21 mouse cellular contexts compared by ENCODE assay signal in genomic region chr13:69853425-69854043, GRCm38 (mm10). TPM values are rescaled to one million over a fixed set of nuclear protein-coding genes. Genes with fewer than 3 reads are reported as not detected.
A peak's percentile ranks its signal among the peaks of the same experiment; 100 is the strongest.
DNase-seq lines count a peak whose midpoint lies in the region; ATAC-seq and TF ChIP-seq lines count a peak whose summit lies in the region.
"Had no signal": no experiment of that assay in that cellular context is flagged by ENCODE, and none has a peak within 500 bp of the region (broad histone marks: within the 10 kb centered on the region; RNA-seq: fewer than 3 reads in every experiment).

No protein-coding gene starts in this region.

- ATAC-seq in neural tube, embryonic 11.5 days (ENCODE audit: insufficient read depth, low FRiP score, low TSS enrichment) = no peak
- no peak for ATAC-seq in hindbrain, postnatal 0 days
- ATAC-seq in neural tube, embryonic 15.5 days (ENCODE audit: low FRiP score) = peak; percentile 55; the same call in 1 of the 2 replicates
- ATAC-seq: CD4-positive, CD25-positive, alpha-beta regulatory T cell, adult 4 months; forebrain, embryonic 16.5 days; intestine, embryonic 16.5 days had no signal

- H3K9ac ChIP-seq in neural tube, embryonic 11.5 days (ENCODE audit: low read length) = no peak overlapping the region
- no peak overlapping the region for H3K9ac ChIP-seq in hindbrain, postnatal 0 days (replicated peaks; ENCODE audit: low read length)
- no peak overlapping the region for H3K9ac ChIP-seq in neural tube, embryonic 15.5 days (replicated peaks)
- H3K9ac ChIP-seq: embryonic facial prominence, embryonic 12.5 days; forebrain, embryonic 12.5 days; heart, embryonic 13.5 days had no signal

- WGBS in neural tube, embryonic 11.5 days = 66% methylated on average over 5 of the region's 5 CpGs
- WGBS in hindbrain, postnatal 0 days = 23% methylated on average over 5 of the region's 5 CpGs
- whole genome bisulfite sequencing in neural tube, embryonic 15.5 days = 49% methylated on average over 5 of the region's 5 CpGs

- peak; percentile 2 for DNase-seq in embryo, embryonic 10.5 days (ENCODE audit: low spot score)
- DNase-seq in embryo, embryonic 11 days = no peak
- DNase-seq in neural tube, embryonic 11.5 days (ENCODE audit: low spot score) = peak; percentile 14
- no peak for DNase-seq in neural tube, embryonic 10.5 days (ENCODE audit: extremely low spot score, low spot score)
- DNase-seq in hindbrain, postnatal 0 days (ENCODE audit: low spot score) = peak; percentile 8
- no peak for DNase-seq in cerebellum, adult 11 months
- DNase-seq in kidney, adult 11 months = no peak
- DNase-seq: adrenal gland, postnatal 14 days; B cell, adult 2 months; cerebellum, adult 18-20 months; cerebellum, postnatal 10 days; gastrocnemius, postnatal 10 days; heart, postnatal 36 days had no signal

- H3K4me2 ChIP-seq in neural tube, embryonic 11.5 days (ENCODE audit: low read depth) = no peak overlapping the region
- H3K4me2 ChIP-seq in hindbrain, postnatal 0 days (ENCODE audit: low read depth, low read length) = no peak overlapping the region
- H3K4me2 ChIP-seq in neural tube, embryonic 15.5 days = no peak overlapping the region
- H3K4me2 ChIP-seq: embryonic facial prominence, embryonic 12.5 days; forebrain, embryonic 12.5 days; heart, embryonic 13.5 days had no signal

- TF ChIP-seq CTCF in hindbrain, postnatal 0 days (IDR thresholded peaks at IDR 0.05; ENCODE audit: low read depth) = no peak

- H3K9me3 ChIP-seq in neural tube, embryonic 11.5 days (ENCODE audit: control insufficient read depth, low read length) = no peaks in the 10 kb centered on the region
- H3K9me3 ChIP-seq in hindbrain, postnatal 0 days (ENCODE audit: low read length) = no peaks in the 10 kb centered on the region
- no peaks in the 10 kb centered on the region for H3K9me3 ChIP-seq in neural tube, embryonic 15.5 days (replicated peaks)
- H3K9me3 ChIP-seq: embryonic facial prominence, embryonic 12.5 days; forebrain, embryonic 12.5 days; heart, embryonic 13.5 days had no signal

- no peaks in the 10 kb centered on the region for H3K36me3 ChIP-seq in neural tube, embryonic 11.5 days (ENCODE audit: control insufficient read depth, insufficient read depth, low read length)
- H3K36me3 ChIP-seq in hindbrain, postnatal 0 days (ENCODE audit: insufficient read depth, low read length) = no peaks in the 10 kb centered on the region
- H3K36me3 ChIP-seq in neural tube, embryonic 15.5 days = no peaks in the 10 kb centered on the region
- H3K36me3 ChIP-seq: embryonic facial prominence, embryonic 12.5 days; forebrain, embryonic 12.5 days; G1E; heart, embryonic 13.5 days had no signal

- H3K27ac ChIP-seq in neural tube, embryonic 11.5 days (ENCODE audit: low read depth, low read length) = no peak overlapping the region
- no peak overlapping the region for H3K27ac ChIP-seq in hindbrain, postnatal 0 days
- no peak overlapping the region for H3K27ac ChIP-seq in neural tube, embryonic 15.5 days (replicated peaks)
- H3K27ac ChIP-seq: embryonic facial prominence, embryonic 12.5 days; forebrain, embryonic 12.5 days; heart, embryonic 13.5 days had no signal

- no peaks in the 10 kb centered on the region for H3K4me1 ChIP-seq in neural tube, embryonic 11.5 days (ENCODE audit: control insufficient read depth, insufficient read depth, low read length)
- no peaks in the 10 kb centered on the region for H3K4me1 ChIP-seq in hindbrain, postnatal 0 days (ENCODE audit: insufficient read depth, low read length)
- no peaks in the 10 kb centered on the region for H3K4me1 ChIP-seq in neural tube, embryonic 15.5 days
- H3K4me1 ChIP-seq: embryonic facial prominence, embryonic 12.5 days; forebrain, embryonic 12.5 days; heart, embryonic 13.5 days had no signal

- H3K4me3 ChIP-seq in neural tube, embryonic 11.5 days (ENCODE audit: low read depth, low read length) = no peak overlapping the region
- H3K4me3 ChIP-seq in hindbrain, postnatal 0 days (ENCODE audit: low read length) = no peak overlapping the region
- H3K4me3 ChIP-seq in neural tube, embryonic 15.5 days (replicated peaks) = no peak overlapping the region
- H3K4me3 ChIP-seq: embryonic facial prominence, embryonic 12.5 days; forebrain, embryonic 12.5 days; heart, embryonic 13.5 days had no signal

- no peaks in the 10 kb centered on the region for H3K27me3 ChIP-seq in neural tube, embryonic 11.5 days (ENCODE audit: control insufficient read depth, insufficient read depth, low read length)
- H3K27me3 ChIP-seq in hindbrain, postnatal 0 days (ENCODE audit: insufficient read depth, low read length) = no peaks in the 10 kb centered on the region
- no peaks in the 10 kb centered on the region for H3K27me3 ChIP-seq in neural tube, embryonic 15.5 days (replicated peaks)
- H3K27me3 ChIP-seq: embryonic facial prominence, embryonic 12.5 days; forebrain, embryonic 12.5 days; heart, embryonic 13.5 days had no signal

RNA-seq across cellular contexts. Expression of gene Med10, which starts 51.3 kb away (rescaled TPM):
- 188 and 195 TPM in 2 replicates for polyA plus RNA-seq in neural tube, embryonic 11.5 days (2014; fragmentation: Nextera tagmentation; extraction: Ambion mirVana)
- total RNA-seq in hindbrain, postnatal 0 days (2014; rRNA removed) = 39.8 and 51.3 TPM in 2 replicates
- polyA plus RNA-seq in hindbrain, postnatal 0 days (2015; fragmentation: Nextera tagmentation; extraction: Ambion mirVana) = 152 and 157 TPM in 2 replicates
- polyA plus RNA-seq in neural tube, embryonic 15.5 days (2015; fragmentation: Nextera tagmentation; extraction: Ambion mirVana) = 144 and 147 TPM in 2 replicates

Comparison
In these comparisons a context has a peak if more than half of its experiments do, and no peak if none do; other contexts are left out.
1. DNase-seq: peak in embryo, embryonic 10.5 days (single experiment), neural tube, embryonic 11.5 days (single experiment) and hindbrain, postnatal 0 days (single experiment); none in embryo, embryonic 11 days (single experiment), neural tube, embryonic 10.5 days (single experiment), cerebellum, adult 11 months (single experiment) and kidney, adult 11 months (single experiment).